Mouse (Mus musculus) effector memory CD4-positive, alpha-beta T cell, adult 7 months (primary cell): ENCODE results near the gene Gm10217. TPM values are rescaled to one million over a fixed set of nuclear protein-coding genes. Genes with fewer than 3 reads are reported as not detected.

ENCODE experiments used
- polyA plus RNA-seq: library from polyadenylated mRNA; unstranded; fragments of 100-300 nt; shearing (Covaris generic); gene quantifications from one replicate; pipeline ENCODE4 v1.2.1, GENCODE M21; 2017

Gene Gm10217
- polyA plus RNA-seq = not detected

DNA sequence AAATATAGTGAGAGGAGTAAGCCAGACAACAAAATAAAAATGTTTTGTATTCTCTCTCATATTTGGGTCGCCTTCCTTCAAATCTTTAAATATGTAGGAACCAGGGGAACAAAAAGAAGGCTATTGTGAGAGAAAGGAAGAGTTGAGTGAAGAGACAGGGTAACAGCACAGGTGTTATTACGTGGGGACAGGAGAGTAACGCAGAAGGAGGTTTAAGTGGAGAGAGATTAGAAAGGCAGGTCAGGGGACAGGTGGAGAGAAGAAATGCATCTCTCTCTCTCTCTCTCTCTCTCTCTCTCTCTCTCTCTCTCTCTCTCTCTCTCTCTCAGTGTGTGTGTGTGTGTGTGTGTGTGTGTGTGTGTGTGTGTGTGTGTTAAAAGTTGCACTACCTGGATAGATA, at the start of gene Gm10217:
Gene Gm10217 (plus strand): TSS at position 301 of the 400 bp plus-strand sequence.

Other genes with a start within 250 kb of the Gm10217 start
- 0.39 TPM for gene Fam155a, start 93.1 kb upstream of the Gm10217 start, polyA plus RNA-seq
- 0.94 TPM for gene Lig4, start 113.4 kb downstream of the Gm10217 start, polyA plus RNA-seq
- gene Abhd13, start 113.5 kb downstream of the Gm10217 start, polyA plus RNA-seq = 14.5 TPM
- 1.9 TPM for gene Tnfsf13b, start 142.2 kb downstream of the Gm10217 start, polyA plus RNA-seq